In the genomic region with DNA sequence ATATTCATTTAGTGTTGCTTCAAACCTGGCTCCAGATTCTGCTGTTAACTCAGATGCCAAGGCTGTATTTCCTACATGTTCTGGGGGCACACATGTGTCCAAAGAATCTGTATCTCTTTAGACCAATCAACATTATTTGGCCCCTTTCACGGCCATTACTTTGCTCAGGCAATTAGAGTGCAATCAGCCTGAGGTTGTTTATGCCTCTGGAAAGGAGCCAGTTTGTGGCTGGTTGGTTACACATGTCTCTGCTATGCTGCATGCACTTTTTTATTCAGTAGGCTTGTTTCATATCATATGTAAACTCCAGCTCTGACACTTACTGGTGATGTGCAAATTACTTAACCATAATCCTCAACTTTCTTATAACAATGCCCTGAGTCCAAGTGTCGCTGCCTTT, we compare ENCODE assay signal across 13 mouse cellular contexts.
DNase-seq lines count a peak whose midpoint lies in the region; ATAC-seq and TF ChIP-seq lines count a peak whose summit lies in the region.
"Had no signal": no experiment of that assay in that cellular context is flagged by ENCODE, and none has a peak within 500 bp of the region (broad histone marks: within the 10 kb centered on the region; RNA-seq: fewer than 3 reads in every experiment).

No protein-coding gene starts in this region.

- no peak overlapping the region for H3K27ac ChIP-seq in forebrain, embryonic 14.5 days (ENCODE audit: low read depth, low read length)
- H3K27ac ChIP-seq in forebrain, embryonic 16.5 days (ENCODE audit: low read length) = no peak overlapping the region
- H3K27ac ChIP-seq in macrophage = peak overlapping the region; percentile 65
- H3K27ac ChIP-seq: forebrain, embryonic 13.5 days; hindbrain, embryonic 15.5 days; neural tube, embryonic 13.5 days had no signal

- 60% methylated on average over 2 of the region's 2 CpGs for WGBS in forebrain, embryonic 14.5 days
- 59% methylated on average over 2 of the region's 2 CpGs for WGBS in forebrain, embryonic 16.5 days
- WGBS in macrophage (ENCODE audit: missing documents) = 53% methylated on average over 2 of the region's 2 CpGs

- H3K4me2 ChIP-seq in forebrain, embryonic 14.5 days (ENCODE audit: low read length) = no peak overlapping the region
- no peak overlapping the region for H3K4me2 ChIP-seq in forebrain, embryonic 16.5 days (ENCODE audit: low read length)
- H3K4me2 ChIP-seq: forebrain, embryonic 13.5 days; hindbrain, embryonic 15.5 days; neural tube, embryonic 13.5 days had no signal

- H3K27me3 ChIP-seq in forebrain, embryonic 14.5 days (replicated peaks; ENCODE audit: control insufficient read depth, insufficient read depth, low read length) = no peaks in the 10 kb centered on the region
- H3K27me3 ChIP-seq in forebrain, embryonic 16.5 days (replicated peaks; ENCODE audit: control insufficient read depth, insufficient read depth, low read length) = no peaks in the 10 kb centered on the region
- H3K27me3 ChIP-seq: forebrain, embryonic 13.5 days; hindbrain, embryonic 15.5 days; neural tube, embryonic 13.5 days had no signal

- no peaks in the 10 kb centered on the region for H3K4me1 ChIP-seq in forebrain, embryonic 14.5 days (ENCODE audit: control insufficient read depth, insufficient read depth, low read length)
- no peaks in the 10 kb centered on the region for H3K4me1 ChIP-seq in forebrain, embryonic 16.5 days (replicated peaks; ENCODE audit: control insufficient read depth, insufficient read depth, low read length)
- H3K4me1 ChIP-seq: forebrain, embryonic 13.5 days; hindbrain, embryonic 15.5 days; neural tube, embryonic 13.5 days had no signal

- no peak overlapping the region for H3K9ac ChIP-seq in forebrain, embryonic 14.5 days (ENCODE audit: low read length)
- H3K9ac ChIP-seq in forebrain, embryonic 16.5 days (replicated peaks; ENCODE audit: low read depth, low read length) = no peak overlapping the region
- H3K9ac ChIP-seq: forebrain, embryonic 13.5 days; hindbrain, embryonic 15.5 days; neural tube, embryonic 13.5 days had no signal

- peak; percentile 41 for DNase-seq in forebrain, embryonic 14.5 days (ENCODE audit: low spot score)
- peak; percentile 51 for DNase-seq in lung, postnatal 10 days
- DNase-seq in lung, adult 18-20 months = no peak
- DNase-seq in brain, embryonic 14.5 days (ENCODE audit: low read depth) = peak; percentile 53
- DNase-seq in left cerebral cortex, postnatal 4 days = no peak
- DNase-seq in cerebellum, adult 11-12 months = no peak
- DNase-seq: cerebellum, adult 11 months; heart, adult 18-20 months had no signal

- H3K36me3 ChIP-seq in forebrain, embryonic 14.5 days (ENCODE audit: control insufficient read depth, insufficient read depth, low read length) = no peaks in the 10 kb centered on the region
- no peaks in the 10 kb centered on the region for H3K36me3 ChIP-seq in forebrain, embryonic 16.5 days (ENCODE audit: control insufficient read depth, insufficient read depth)
- peaks cover 77% of the 10 kb centered on the region for H3K36me3 ChIP-seq in macrophage (ENCODE audit: inconsistent target)
- H3K36me3 ChIP-seq: hindbrain, embryonic 15.5 days; neural tube, embryonic 13.5 days had no signal

- intact Hi-C loops in left cerebral cortex, postnatal 4 days (cut with DNase I) = no loop called here

- no peaks in the 10 kb centered on the region for H3K79me2 ChIP-seq in macrophage (ENCODE audit: inconsistent target)

- no peak for TF ChIP-seq POLR2A in brain, embryonic 14.5 days (IDR thresholded peaks at IDR 0.05; ENCODE audit: borderline replicate concordance, extremely low read depth, insufficient read depth, insufficient read length, poor library complexity, severe bottlenecking)

- no peak for ATAC-seq in forebrain, embryonic 14.5 days
- ATAC-seq in forebrain, embryonic 16.5 days = no peak
- ATAC-seq: forebrain, embryonic 13.5 days had no signal

- H3K9me3 ChIP-seq in forebrain, embryonic 14.5 days (replicated peaks; ENCODE audit: control insufficient read depth, low read length) = no peaks in the 10 kb centered on the region
- no peaks in the 10 kb centered on the region for H3K9me3 ChIP-seq in forebrain, embryonic 16.5 days (ENCODE audit: control insufficient read depth, low read length)
- H3K9me3 ChIP-seq: forebrain, embryonic 13.5 days; hindbrain, embryonic 15.5 days; neural tube, embryonic 13.5 days had no signal

- no peak overlapping the region for H3K4me3 ChIP-seq in forebrain, embryonic 14.5 days (ENCODE audit: low read depth, low read length)
- no peak overlapping the region for H3K4me3 ChIP-seq in forebrain, embryonic 16.5 days (replicated peaks; ENCODE audit: low read length)
- H3K4me3 ChIP-seq in macrophage (ENCODE audit: inconsistent target) = no peak overlapping the region
- H3K4me3 ChIP-seq: forebrain, embryonic 13.5 days; hindbrain, embryonic 15.5 days; neural tube, embryonic 13.5 days had no signal

- no peak for TF ChIP-seq CTCF in brain, embryonic 14.5 days (IDR thresholded peaks at IDR 0.05; ENCODE audit: borderline replicate concordance, extremely low read depth, insufficient read depth, insufficient read length)

Comparison
In these comparisons a context has a peak if more than half of its experiments do, and no peak if none do; other contexts are left out.
1. DNase-seq: peak in forebrain, embryonic 14.5 days (single experiment), lung, postnatal 10 days (single experiment) and brain, embryonic 14.5 days (single experiment); none in lung, adult 18-20 months (0 of 2), left cerebral cortex, postnatal 4 days (single experiment) and cerebellum, adult 11-12 months (single experiment).